Mouse (Mus musculus) liver, adult 2 months (tissue): ENCODE data around the gene Pdgfb. TPM values are rescaled to one million over a fixed set of nuclear protein-coding genes. Genes with fewer than 3 reads are reported as not detected.

Experiments used
- DNase-seq: peaks from one replicate; pipeline ENCODE4 v3.0.0-alpha.2; 2011; ENCODE audit warnings: low read depth, low spot score; ENCODE audit errors: extremely low read depth
- H3K27ac ChIP-seq: fragments of 200-500 bp; replicated peaks from 2 replicates; pipeline ENCODE4 v1.5.1; 2012; ENCODE audit warnings: low read depth, mild to moderate bottlenecking, control low read depth, inconsistent platforms, low read length; ENCODE audit not compliant: insufficient read depth
- H3K27me3 ChIP-seq: fragments of 200-500 bp; 2 replicates; pipeline ENCODE4 v1.6.1; 2012; ENCODE audit warnings: mild to moderate bottlenecking, moderate library complexity, low read length, inconsistent platforms; ENCODE audit not compliant: control insufficient read depth, insufficient read depth
- H3K36me3 ChIP-seq: fragments of 200-500 bp; 2 replicates; pipeline ENCODE4 v1.6.1; 2012; ENCODE audit warnings: low read length, inconsistent platforms; ENCODE audit not compliant: control insufficient read depth, insufficient read depth
- H3K4me1 ChIP-seq: fragments of 200-500 bp; 2 replicates; pipeline ENCODE4 v1.6.1; 2011; ENCODE audit warnings: low read length; ENCODE audit not compliant: control insufficient read depth, insufficient read depth
- H3K4me3 ChIP-seq: fragments of 200-500 bp; 2 replicates; pipeline ENCODE4 v1.5.1; 2011; ENCODE audit warnings: low read depth, mild to moderate bottlenecking, control low read depth, low read length, moderate library complexity; ENCODE audit not compliant: insufficient read depth
- H3K79me2 ChIP-seq: fragments of 200-500 bp; 2 replicates; pipeline ENCODE4 v1.6.1; 2012; ENCODE audit warnings: inconsistent platforms, mild to moderate bottlenecking, low read length, moderate library complexity; ENCODE audit not compliant: control insufficient read depth, insufficient read depth
- H3K9ac ChIP-seq: fragments of 200-500 bp; 2 replicates; pipeline ENCODE4 v1.6.1; 2012; ENCODE audit warnings: low read depth, mild to moderate bottlenecking, control low read depth, inconsistent platforms, low read length
- CTCF ChIP-seq: fragments of 200-500 bp; IDR thresholded peaks from 2 replicates; pipeline ENCODE4 v1.5.1; 2011; ENCODE audit warnings: low read depth, low read length, control low read depth
- POLR2A ChIP-seq: fragments of 200-500 bp; IDR thresholded peaks from 2 replicates; pipeline ENCODE4 v1.6.1; 2011; ENCODE audit warnings: low read length, control low read depth; ENCODE audit not compliant: insufficient read depth; ENCODE audit errors: extremely low read depth
- WGBS: fragments of 180-500 bp; shearing (Covaris S2); methylation state at CpG from one replicate; pipeline ENCODE4 v1.1.7; 2018; 5-methylcytosine and 5-hydroxymethylcytosine counted together
- polyA plus RNA-seq: library from polyadenylated mRNA; depleted of rRNA; stranded (reverse); fragments of >200 nt; gene quantifications from 2 replicates; pipeline ENCODE4 v1.2.3, GENCODE M21; 2012
- total RNA-seq: library from RNA; depleted of rRNA; stranded (reverse); fragments of >200 nt; gene quantifications from 2 replicates; pipeline ENCODE4 v1.2.3, GENCODE M21; 2014

Pdgfb gene
- total and polyA plus RNA-seq, 2 experiments: 0.65 to 1.2 TPM

- Histone ChIP-seq H3K79me2 (no peaks in the 10 kb centered on the region), H3K36me3 (no peaks in the 10 kb centered on the region), H3K4me1 (no peaks in the 10 kb centered on the region), H3K27ac (no peak overlapping the region), H3K4me3 (no peak overlapping the region), H3K27me3 (no peaks in the 10 kb centered on the region), H3K9ac (no peak overlapping the region)
- 93% methylated on average over 7 of the region's 7 CpGs for WGBS
- no peak for DNase-seq
- TF ChIP-seq POLR2A (no peak), CTCF (no peak)
These were observed 19.2 kb downstream of the Pdgfb start for GRCm38 (mm10) chr15:79995552-79995951.

- no peaks in the 10 kb centered on the region for H3K4me1 ChIP-seq
- H3K4me3 ChIP-seq: no peak overlapping the region
- H3K36me3 ChIP-seq: no peaks in the 10 kb centered on the region
- no peak overlapping the region for H3K27ac ChIP-seq
- no peak for DNase-seq
- no peak overlapping the region for H3K9ac ChIP-seq
- 83% methylated on average over 4 of the region's 4 CpGs for WGBS
- H3K27me3 ChIP-seq: no peaks in the 10 kb centered on the region
- H3K79me2 ChIP-seq: no peaks in the 10 kb centered on the region
- TF ChIP-seq CTCF (no peak), POLR2A (no peak)
These were observed 20.2 kb downstream of the Pdgfb start for GRCm38 (mm10) chr15:79994566-79994965.

GRCm38 (mm10) chr15:79986182-79986581 lies 28.6 kb downstream of the Pdgfb start:
- no peaks in the 10 kb centered on the region for H3K27me3 ChIP-seq
- DNase-seq: no peak
- no peak overlapping the region for H3K4me3 ChIP-seq
- H3K79me2 ChIP-seq: no peaks in the 10 kb centered on the region
- no peak overlapping the region for H3K27ac ChIP-seq
- TF ChIP-seq POLR2A (no peak), CTCF (no peak)
- H3K9ac ChIP-seq: no peak overlapping the region
- WGBS: 78% methylated on average over 8 of the region's 8 CpGs
- H3K4me1 ChIP-seq: no peaks in the 10 kb centered on the region
- no peaks in the 10 kb centered on the region for H3K36me3 ChIP-seq

- Histone ChIP-seq H3K4me1 (no peaks in the 10 kb centered on the region), H3K36me3 (no peaks in the 10 kb centered on the region), H3K27ac (no peak overlapping the region), H3K27me3 (no peaks in the 10 kb centered on the region), H3K79me2 (no peaks in the 10 kb centered on the region), H3K9ac (no peak overlapping the region), H3K4me3 (no peak overlapping the region)
- 66% methylated on average over 11 of the region's 11 CpGs for WGBS
- no peak for DNase-seq
- TF ChIP-seq CTCF: no peak
- TF ChIP-seq POLR2A: no peak
These were observed 29.3 kb downstream of the Pdgfb start for GRCm38 (mm10) chr15:79985471-79985870.

GRCm38 (mm10) chr15:79984152-79984551 lies 30.6 kb downstream of the Pdgfb start:
- no peak for DNase-seq
- 50% methylated on average over 7 of the region's 7 CpGs for WGBS
- TF ChIP-seq CTCF (no peak), POLR2A (no peak)
- Histone ChIP-seq H3K27ac (no peak overlapping the region), H3K36me3 (no peaks in the 10 kb centered on the region), H3K9ac (no peak overlapping the region), H3K4me1 (no peaks in the 10 kb centered on the region), H3K4me3 (no peak overlapping the region), H3K79me2 (no peaks in the 10 kb centered on the region), H3K27me3 (no peaks in the 10 kb centered on the region)

GRCm38 (mm10) chr15:79980716-79981115 lies 34.1 kb downstream of the Pdgfb start:
- Histone ChIP-seq H3K4me3 (no peak overlapping the region), H3K27me3 (no peaks in the 10 kb centered on the region), H3K27ac (no peak overlapping the region), H3K9ac (no peak overlapping the region), H3K79me2 (no peaks in the 10 kb centered on the region), H3K36me3 (no peaks in the 10 kb centered on the region), H3K4me1 (no peaks in the 10 kb centered on the region)
- no peak for TF ChIP-seq CTCF
- no peak for TF ChIP-seq POLR2A
- no peak for DNase-seq
- WGBS: 81% methylated on average over 11 of the region's 11 CpGs
